Mouse (Mus musculus) testis, postnatal 10 days (tissue): Measurements from ENCODE around the gene Btbd35f12.
"Not testable (repeated sequence)": the region's sequence is repeated elsewhere in the genome, so short reads cannot be mapped to it uniquely, and the experiment has no call there.

Experiments
- DNase-seq: peaks from one replicate; pipeline ENCODE4 v3.0.0; 2021; ENCODE audit warnings: low spot score

Btbd35f12 gene

DNA sequence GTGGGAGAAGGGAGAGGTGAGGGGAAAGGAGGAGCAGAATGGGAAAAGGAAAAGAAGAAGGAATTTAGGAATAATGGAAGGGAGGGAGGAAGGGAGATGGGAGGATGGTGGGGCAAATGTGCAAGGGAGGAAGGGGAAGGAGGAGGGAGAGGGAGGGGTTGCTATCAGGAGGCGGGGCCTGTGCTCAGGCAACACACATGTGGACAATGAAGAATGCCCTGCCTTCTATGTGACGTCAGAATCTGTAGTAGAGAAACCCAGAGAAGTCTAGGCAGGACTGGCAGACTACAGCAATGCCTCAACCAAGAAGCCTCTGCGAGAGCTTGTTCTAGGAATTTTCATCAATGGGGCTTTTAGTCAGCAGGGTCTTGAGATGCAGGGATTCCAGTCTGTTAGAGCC lies at the start of gene Btbd35f12:
TSS of gene Btbd35f12 (plus strand) at position 301 of the 400 bp plus-strand sequence.
- not testable (repeated sequence) for DNase-seq

DNA sequence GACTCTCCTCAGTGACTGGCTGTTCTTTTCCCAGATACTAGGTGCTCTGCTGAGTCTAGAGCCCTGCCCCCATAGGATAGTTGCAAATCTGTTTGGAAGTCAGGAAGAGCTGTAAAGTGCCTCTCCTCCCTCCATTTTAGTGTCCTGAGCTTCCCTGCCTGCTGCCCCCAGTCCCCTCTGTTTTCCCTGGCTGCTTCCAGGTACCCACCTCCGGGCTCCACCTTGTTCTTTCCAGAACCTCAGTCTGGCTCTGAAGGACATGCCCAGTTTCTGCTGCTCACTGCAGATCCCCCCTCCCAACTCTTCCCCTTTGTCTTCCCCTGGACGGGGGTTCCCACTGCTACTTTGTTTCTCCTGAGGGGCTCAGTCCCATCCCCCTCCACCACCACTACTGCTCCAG lies 40.1 kb downstream of the Btbd35f12 start:
- not testable (repeated sequence) for DNase-seq
